Mouse (Mus musculus) limb, embryonic 14.5 days (tissue): ENCODE data around the gene Trim8. TPM values are rescaled to one million over a fixed set of nuclear protein-coding genes. Genes with fewer than 3 reads are reported as not detected.

Experiments
- ATAC-seq: fragments of 200-750 bp; cut with Nextera tagmentation; 2 replicates; pipeline ENCODE4 v1.8.0; 2017; ENCODE audit warnings: low read depth, moderate number of reproducible peaks, moderate TSS enrichment; ENCODE audit not compliant: low FRiP score
- DNase-seq: peaks from one replicate; pipeline ENCODE4 v3.0.0-alpha.2; 2015; ENCODE audit warnings: low spot score
- H3K27ac ChIP-seq: fragments of 300-500 bp; sonication (generic); replicated peaks from 2 replicates; pipeline ENCODE4 v1.5.1; 2014; ENCODE audit warnings: low read depth, mild to moderate bottlenecking, low read length, moderate library complexity, mixed read lengths
- H3K27me3 ChIP-seq: fragments of 300-500 bp; sonication (generic); 2 replicates; pipeline ENCODE4 v1.6.1; 2014; ENCODE audit warnings: low read length, mixed read lengths; ENCODE audit not compliant: control insufficient read depth, insufficient read depth
- H3K36me3 ChIP-seq: fragments of 300-500 bp; sonication (generic); 2 replicates; pipeline ENCODE4 v1.6.1; 2014; ENCODE audit warnings: mild to moderate bottlenecking, low read length, moderate library complexity, mixed read lengths; ENCODE audit not compliant: control insufficient read depth, insufficient read depth
- H3K4me1 ChIP-seq: fragments of 300-500 bp; sonication (generic); 2 replicates; pipeline ENCODE4 v1.6.1; 2014; ENCODE audit warnings: antibody characterized with exemption, low read length, mixed read lengths; ENCODE audit not compliant: control insufficient read depth, insufficient read depth
- H3K4me2 ChIP-seq: fragments of 300-500 bp; sonication (generic); replicated peaks from 2 replicates; pipeline ENCODE4 v1.6.1; 2014; ENCODE audit warnings: low read depth, mild to moderate bottlenecking, low read length, moderate library complexity; ENCODE audit not compliant: severe bottlenecking
- H3K4me3 ChIP-seq: fragments of 300-500 bp; sonication (generic); replicated peaks from 2 replicates; pipeline ENCODE4 v1.5.1; 2014; ENCODE audit warnings: low read length
- H3K9ac ChIP-seq: fragments of 300-500 bp; sonication (generic); 2 replicates; pipeline ENCODE4 v1.6.1; 2014; ENCODE audit warnings: mild to moderate bottlenecking, low read depth, low read length, moderate library complexity; ENCODE audit not compliant: severe bottlenecking
- H3K9me3 ChIP-seq: fragments of 300-500 bp; sonication (generic); 2 replicates; pipeline ENCODE4 v1.6.1; 2016; ENCODE audit warnings: low read length; ENCODE audit not compliant: control insufficient read depth
- POLR2A ChIP-seq: fragments of 200-500 bp; IDR thresholded peaks from 2 replicates; pipeline ENCODE4 v1.8.0; 2012; ENCODE audit warnings: inconsistent platforms, mild to moderate bottlenecking, moderate library complexity, borderline replicate concordance; ENCODE audit not compliant: insufficient read depth, insufficient read length; ENCODE audit errors: extremely low read depth
- WGBS: fragments of 180-500 bp; shearing (Covaris S2); extraction: QIAGEN DNeasy Blood & Tissue Kit; methylation state at CpG from one replicate; pipeline ENCODE4 v1.1.7; 2014; 5-methylcytosine and 5-hydroxymethylcytosine counted together
- polyA plus RNA-seq, 2 experiments: library from polyadenylated mRNA; depleted of rRNA in 1 of 2; stranded (reverse) in 1 of 2; unstranded in 1 of 2; fragments of >200 nt; fragmentation: Nextera tagmentation in 1 of 2; extraction: Ambion mirVana in 1 of 2; gene quantifications; 2 replicates each; pipeline versions ENCODE4 v1.2.1 to v1.2.3; 2012 to 2014

Trim8 gene
- polyA plus RNA-seq, 2 experiments = 21.5 to 22.7 TPM

GRCm38 (mm10) chr19:46484518-46484917 lies 17.0 kb upstream of the Trim8 start:
- no peak for ATAC-seq
- Histone ChIP-seq H3K4me1 (peaks cover 3% of the 10 kb centered on the region; the same call in 1 of the 2 replicates), H3K27me3 (no peaks in the 10 kb centered on the region), H3K4me3 (no peak overlapping the region), H3K27ac (no peak overlapping the region), H3K36me3 (peaks cover 44% of the 10 kb centered on the region), H3K9ac (no peak overlapping the region), H3K4me2 (no peak overlapping the region), H3K9me3 (no peaks in the 10 kb centered on the region)
- no peak for TF ChIP-seq POLR2A
- no peak for DNase-seq
- WGBS = 78% methylated on average over 5 of the region's 5 CpGs

GRCm38 (mm10) chr19:46485847-46486246 lies 15.7 kb upstream of the Trim8 start:
- no peak overlapping the region for H3K27ac ChIP-seq
- H3K4me2 ChIP-seq = no peak overlapping the region
- peaks cover 2% of the 10 kb centered on the region; the same call in 1 of the 2 replicates for H3K4me1 ChIP-seq
- H3K9ac ChIP-seq = no peak overlapping the region
- peaks cover 38% of the 10 kb centered on the region for H3K36me3 ChIP-seq
- 74% methylated on average over 9 of the region's 9 CpGs for WGBS
- ATAC-seq (no peak), DNase-seq (no peak)
- no peaks in the 10 kb centered on the region for H3K27me3 ChIP-seq
- no peak for TF ChIP-seq POLR2A
- H3K4me3 ChIP-seq = no peak overlapping the region
- no peaks in the 10 kb centered on the region for H3K9me3 ChIP-seq

GRCm38 (mm10) chr19:46486709-46487108 lies 14.8 kb upstream of the Trim8 start:
- H3K4me3 ChIP-seq = no peak overlapping the region
- peaks cover 2% of the 10 kb centered on the region; the same call in 1 of the 2 replicates for H3K4me1 ChIP-seq
- no peaks in the 10 kb centered on the region for H3K27me3 ChIP-seq
- no peak for TF ChIP-seq POLR2A
- ATAC-seq = no peak
- WGBS = 64% methylated on average over 2 of the region's 2 CpGs
- H3K36me3 ChIP-seq = peaks cover 38% of the 10 kb centered on the region
- H3K9ac ChIP-seq = no peak overlapping the region
- no peak for DNase-seq
- no peaks in the 10 kb centered on the region for H3K9me3 ChIP-seq
- H3K27ac ChIP-seq = no peak overlapping the region
- no peak overlapping the region for H3K4me2 ChIP-seq

- DNase-seq (no peak), ATAC-seq (no peak)
- WGBS = 94% methylated on average over 1 of the region's 1 CpGs
- TF ChIP-seq POLR2A = no peak
- H3K27ac ChIP-seq = no peak overlapping the region
- no peak overlapping the region for H3K9ac ChIP-seq
- H3K4me1 ChIP-seq = no peaks in the 10 kb centered on the region
- H3K27me3 ChIP-seq = no peaks in the 10 kb centered on the region
- peaks cover 29% of the 10 kb centered on the region for H3K36me3 ChIP-seq
- no peak overlapping the region for H3K4me3 ChIP-seq
- no peak overlapping the region for H3K4me2 ChIP-seq
- no peaks in the 10 kb centered on the region for H3K9me3 ChIP-seq
These were observed 12.1 kb upstream of the Trim8 start for GRCm38 (mm10) chr19:46489448-46489847.

GRCm38 (mm10) chr19:46490634-46491033 lies 10.9 kb upstream of the Trim8 start:
- ATAC-seq (no peak), DNase-seq (no peak)
- peaks cover 21% of the 10 kb centered on the region for H3K36me3 ChIP-seq
- H3K4me1 ChIP-seq = no peaks in the 10 kb centered on the region
- H3K9me3 ChIP-seq = no peaks in the 10 kb centered on the region
- H3K27ac ChIP-seq = no peak overlapping the region
- H3K27me3 ChIP-seq = no peaks in the 10 kb centered on the region
- 4% methylated on average over 2 of the region's 2 CpGs for WGBS
- H3K4me2 ChIP-seq = no peak overlapping the region
- TF ChIP-seq POLR2A = no peak
- H3K9ac ChIP-seq = no peak overlapping the region
- H3K4me3 ChIP-seq = no peak overlapping the region

GRCm38 (mm10) chr19:46495136-46495535 lies 6.4 kb upstream of the Trim8 start:
- H3K27me3 ChIP-seq = no peaks in the 10 kb centered on the region
- no peak overlapping the region for H3K4me3 ChIP-seq
- no peak for TF ChIP-seq POLR2A
- no peak overlapping the region for H3K27ac ChIP-seq
- no peak overlapping the region for H3K4me2 ChIP-seq
- DNase-seq (no peak), ATAC-seq (no peak)
- no peaks in the 10 kb centered on the region for H3K4me1 ChIP-seq
- H3K9ac ChIP-seq = no peak overlapping the region
- H3K9me3 ChIP-seq = no peaks in the 10 kb centered on the region
- H3K36me3 ChIP-seq = no peaks in the 10 kb centered on the region
- 76% methylated on average over 8 of the region's 8 CpGs for WGBS
